Mouse (Mus musculus): ENCODE data around the gene Ercc6l2.
A peak's percentile ranks its signal among the peaks of the same experiment; 100 is the strongest.

The Ercc6l2 gene

DNA sequence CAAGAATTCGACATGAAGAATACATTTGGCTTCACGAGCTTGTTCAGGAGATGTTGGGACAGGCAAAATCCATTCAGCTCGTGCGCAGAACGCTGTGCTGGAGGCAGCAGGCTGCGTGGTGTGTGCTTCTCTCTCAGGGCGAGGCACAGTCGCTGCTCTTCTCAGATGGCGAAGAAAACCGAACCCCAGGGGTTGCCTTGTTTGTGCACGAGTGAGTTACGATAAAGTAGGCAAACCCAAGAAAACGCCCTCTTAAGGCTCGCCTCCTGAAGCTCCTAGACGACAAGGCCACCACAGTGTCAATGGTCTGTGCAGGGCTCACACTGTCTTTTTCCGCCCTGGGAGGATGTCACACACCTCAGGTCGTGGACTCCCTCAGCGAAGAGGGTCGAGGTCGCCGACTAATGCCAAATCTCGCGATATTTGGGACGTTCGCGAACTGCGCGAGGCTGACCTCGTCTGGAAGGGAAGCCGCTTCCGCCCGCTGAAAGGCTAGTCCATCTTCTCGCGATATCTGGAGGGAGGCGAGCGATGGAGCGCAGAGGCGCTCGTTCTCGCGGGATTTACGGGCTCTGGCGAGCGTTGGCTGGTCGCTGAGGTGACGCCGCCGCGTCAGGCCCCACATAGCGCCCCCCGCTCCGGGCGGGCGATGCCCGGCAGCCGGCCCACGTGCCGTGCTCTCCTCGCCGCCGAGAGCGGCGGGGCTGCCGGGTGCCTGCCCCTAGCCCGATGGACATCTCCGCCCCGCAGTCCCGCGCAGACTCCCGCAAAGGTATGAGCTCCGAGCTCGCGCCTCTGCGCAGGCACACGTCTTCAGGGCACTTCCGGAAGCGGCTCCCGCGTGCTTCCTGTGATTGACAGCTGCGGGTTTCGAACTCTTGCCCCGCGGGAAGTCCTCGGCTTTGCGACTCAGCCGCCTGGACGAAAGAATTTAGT, at the start of gene Ercc6l2:
TSS of gene Ercc6l2 (plus strand) at position 495 of the 936 bp plus-strand sequence.
- DNase-seq (ENCODE audit: low read depth, low spot score): peak; percentile 100

GRCm38 (mm10) chr13:63766065-63766464, 49.0 kb upstream of the Ercc6l2 start:
- DNase-seq (ENCODE audit: low read depth, low spot score): no peak

- no peak for DNase-seq (ENCODE audit: low read depth, low spot score)
Measured at GRCm38 (mm10) chr13:63771009-63771408, 44.0 kb upstream of the Ercc6l2 start.

DNA sequence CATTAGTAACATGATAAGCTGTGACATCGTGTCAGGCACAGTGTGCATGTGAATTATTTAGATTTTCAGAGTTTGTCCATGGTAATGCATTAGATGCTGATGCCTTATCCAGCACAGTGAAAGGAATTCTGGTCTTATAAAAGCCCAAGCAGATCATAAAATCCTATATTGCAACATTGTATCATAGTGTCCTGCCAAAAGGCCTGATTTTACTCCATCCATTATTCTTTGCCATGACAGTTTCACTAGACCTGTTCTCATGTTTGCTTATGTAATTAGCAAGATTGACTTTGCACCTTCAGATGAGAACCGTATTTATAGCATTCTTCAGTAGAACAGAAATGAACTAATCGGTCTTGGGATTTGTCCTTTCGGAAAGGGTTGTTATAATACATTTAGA, 36.1 kb upstream of the Ercc6l2 start:
- no peak for DNase-seq (ENCODE audit: low read depth, low spot score)

- DNase-seq (ENCODE audit: low read depth, low spot score): peak; percentile 69
Measured at GRCm38 (mm10) chr13:63779376-63780291, 35.4 kb upstream of the Ercc6l2 start.

DNA sequence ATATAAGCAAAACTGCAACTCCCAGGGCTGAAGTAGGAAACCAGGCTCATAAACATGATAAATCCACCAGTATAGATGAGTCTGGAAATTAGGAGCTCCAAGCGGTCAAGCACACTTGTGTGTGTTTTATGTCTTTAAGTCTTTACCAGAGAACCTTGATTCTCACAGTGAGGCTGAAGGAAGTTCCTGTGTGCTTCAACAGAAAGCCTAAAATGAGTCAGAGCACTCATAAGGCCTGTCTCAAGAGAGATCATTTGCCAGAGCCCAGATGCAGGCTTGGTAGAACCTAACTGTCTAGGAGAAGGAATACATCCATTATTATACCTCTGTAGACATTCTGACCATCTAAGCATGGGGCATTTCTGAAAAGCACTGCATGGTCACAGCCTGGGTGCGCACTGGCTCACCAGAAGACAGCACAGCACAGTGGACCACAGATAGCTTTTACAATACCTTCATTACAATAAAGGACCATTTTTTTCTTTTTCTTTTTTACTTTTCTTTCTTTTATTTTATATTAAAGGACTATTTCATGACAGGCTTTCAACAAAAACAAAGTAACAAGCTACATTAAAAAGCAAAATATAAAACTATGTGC, 22.7 kb upstream of the Ercc6l2 start:
- no peak for DNase-seq (ENCODE audit: low read depth, low spot score)

- peak; percentile 7 for DNase-seq (ENCODE audit: low read depth, low spot score)
Measured at GRCm38 (mm10) chr13:63793345-63794308, 21.4 kb upstream of the Ercc6l2 start.

GRCm38 (mm10) chr13:63798677-63799076, 16.4 kb upstream of the Ercc6l2 start:
- DNase-seq (ENCODE audit: low read depth, low spot score): no peak

DNA sequence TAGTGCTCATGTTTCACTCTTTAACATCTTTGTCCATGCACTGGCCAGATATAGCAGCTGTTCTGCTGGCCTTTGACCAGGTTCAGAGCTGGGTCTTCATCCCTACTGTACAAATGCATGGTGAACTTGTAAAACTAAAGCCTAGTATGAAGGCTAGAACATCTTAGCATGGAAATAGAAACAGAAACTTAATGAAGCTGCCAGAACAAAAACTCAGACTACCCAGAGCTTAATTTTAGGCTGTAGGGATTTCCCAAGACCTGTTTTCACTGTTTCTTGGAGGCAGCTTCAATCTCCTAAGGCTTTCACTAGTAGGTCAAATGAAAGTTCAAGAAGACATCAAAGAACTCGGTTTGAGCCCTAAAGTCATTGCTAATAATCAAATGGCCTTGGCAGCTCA, 15.1 kb upstream of the Ercc6l2 start:
- no peak for DNase-seq (ENCODE audit: low read depth, low spot score)

DNA sequence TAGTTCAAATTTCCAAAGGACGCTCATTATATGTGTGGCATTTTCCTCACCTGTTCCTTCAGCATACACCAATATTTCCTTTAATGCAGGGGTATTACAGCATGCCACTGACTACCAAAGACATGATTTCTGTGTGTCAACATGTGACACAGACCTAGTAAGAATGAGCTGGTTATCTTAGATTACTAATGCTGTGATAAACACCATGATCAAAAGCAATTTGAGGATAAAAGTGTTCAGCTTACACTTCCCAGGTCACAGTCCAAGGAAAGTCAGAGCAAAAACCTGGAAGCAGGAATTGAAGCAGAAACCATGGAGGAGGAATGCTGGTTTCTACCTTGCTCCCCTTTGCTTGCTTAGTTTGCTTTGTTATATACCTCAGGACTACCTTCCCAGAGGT, 13.8 kb upstream of the Ercc6l2 start:
- no peak for DNase-seq (ENCODE audit: low read depth, low spot score)

- DNase-seq (ENCODE audit: low read depth, low spot score): no peak
Measured at GRCm38 (mm10) chr13:63807233-63807632, 7.8 kb upstream of the Ercc6l2 start.

DNA sequence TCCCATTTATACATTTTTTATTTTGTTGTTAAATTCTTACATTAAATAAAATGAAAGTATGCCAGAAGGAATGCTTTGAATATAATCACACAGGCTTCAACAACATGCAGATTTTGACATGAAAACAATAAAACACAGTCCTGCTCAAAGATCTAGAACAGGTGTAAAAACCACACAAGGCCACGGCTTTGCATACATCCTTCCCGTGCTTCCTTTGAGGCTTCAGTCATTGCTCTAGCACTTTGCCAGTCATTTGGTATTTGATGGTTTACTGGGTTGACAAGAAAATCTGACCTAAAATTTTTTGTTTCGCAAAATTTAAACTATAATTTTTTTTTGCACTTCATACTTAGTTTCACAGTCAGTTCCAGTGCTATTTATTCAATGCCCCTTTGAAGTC, 7.1 kb upstream of the Ercc6l2 start:
- no peak for DNase-seq (ENCODE audit: low read depth, low spot score)

DNA sequence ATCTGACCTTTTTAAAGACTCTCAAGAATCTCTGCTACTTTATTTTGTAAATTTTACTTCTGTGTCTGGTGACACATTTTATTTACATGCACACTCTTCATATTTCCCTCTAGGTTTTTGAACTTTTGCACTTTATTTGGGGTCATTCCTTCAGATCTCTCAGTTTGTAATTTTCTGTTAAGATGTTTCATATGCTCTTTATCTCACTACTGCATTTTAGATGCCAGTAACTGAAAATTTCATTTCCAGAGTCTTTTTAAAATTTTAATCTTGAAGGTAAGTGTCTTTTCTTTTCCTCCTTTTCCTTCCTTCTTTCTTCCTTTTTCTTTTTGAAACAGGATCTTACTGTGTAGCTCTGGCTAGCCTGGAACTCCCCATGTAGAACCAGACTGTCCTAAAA, 3.6 kb upstream of the Ercc6l2 start:
- DNase-seq (ENCODE audit: low read depth, low spot score): no peak

DNA sequence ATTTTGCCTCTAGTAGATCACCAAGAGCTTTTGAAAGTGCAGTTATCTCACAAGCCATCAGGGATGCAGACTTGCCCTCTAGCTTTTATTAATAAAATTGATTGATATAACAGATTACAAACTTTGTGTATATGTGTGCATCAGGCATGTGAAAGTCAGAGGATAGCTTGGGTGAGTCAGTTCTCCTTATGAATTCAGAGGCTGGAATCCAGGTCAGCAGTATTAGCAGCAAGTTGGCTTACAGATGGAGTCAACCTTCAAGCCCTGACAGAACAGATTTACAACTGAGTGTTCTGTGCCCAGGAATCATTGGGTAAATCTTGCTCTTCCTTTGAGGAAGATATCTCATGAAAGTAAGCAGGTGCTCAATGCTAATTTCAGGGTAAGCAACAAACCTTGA, 891 bp downstream of the Ercc6l2 start:
- DNase-seq (ENCODE audit: low read depth, low spot score): peak; percentile 20

GRCm38 (mm10) chr13:63845758-63846157, 30.7 kb downstream of the Ercc6l2 start:
- DNase-seq (ENCODE audit: low read depth, low spot score): no peak

- no peak for DNase-seq (ENCODE audit: low read depth, low spot score)
Measured at GRCm38 (mm10) chr13:63850308-63851011, 35.4 kb downstream of the Ercc6l2 start.

GRCm38 (mm10) chr13:63872585-63873282, 57.7 kb downstream of the Ercc6l2 start:
- no peak for DNase-seq (ENCODE audit: low read depth, low spot score)

DNA sequence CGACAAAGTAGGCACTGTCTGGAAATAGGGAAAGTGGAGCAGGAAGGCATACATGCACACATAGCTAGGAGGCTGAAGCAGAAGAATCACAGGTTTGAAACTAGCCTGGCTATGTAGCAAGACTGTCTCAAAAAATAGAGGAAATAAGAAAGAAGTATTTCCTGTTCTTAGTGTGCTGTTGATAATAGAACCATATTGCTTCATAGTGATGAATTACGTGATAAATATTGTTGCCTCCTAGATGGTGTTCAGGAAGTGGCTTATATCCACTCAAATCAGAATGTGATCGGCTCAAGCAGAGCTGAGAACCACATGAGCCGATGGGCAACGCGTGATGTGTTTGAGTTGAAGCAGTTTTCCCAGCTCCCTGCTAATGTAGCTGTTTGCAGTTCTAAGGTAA, 62.1 kb downstream of the Ercc6l2 start:
- no peak for DNase-seq (ENCODE audit: low read depth, low spot score)

GRCm38 (mm10) chr13:63879105-63879863, 64.2 kb downstream of the Ercc6l2 start:
- DNase-seq (ENCODE audit: low read depth, low spot score): peak; percentile 9
